Mouse (Mus musculus): ENCODE results near the gene Dnajc19. TPM values are rescaled to one million over a fixed set of nuclear protein-coding genes. Genes with fewer than 3 reads are reported as not detected.
"Not testable (repeated sequence)": the region's sequence is repeated elsewhere in the genome, so short reads cannot be mapped to it uniquely, and the experiment has no call there.

Dnajc19 gene
- polyA plus RNA-seq, 1 experiment from 2014 or later, result 165 TPM

- no peaks in the 10 kb centered on the region for H3K4me1 ChIP-seq (ENCODE audit: control insufficient read depth, insufficient read depth, low read length)
- H3K36me3 ChIP-seq (replicated peaks; ENCODE audit: control insufficient read depth, insufficient read depth, low read depth, low read length), result no peaks in the 10 kb centered on the region
- no peaks in the 10 kb centered on the region for H3K9me3 ChIP-seq (replicated peaks; ENCODE audit: control insufficient read depth, low read length)
- H3K9ac ChIP-seq (replicated peaks; ENCODE audit: low read length), result no peak overlapping the region
- H3K27ac ChIP-seq (replicated peaks; ENCODE audit: low read depth, low read length), result no peak overlapping the region
- H3K27me3 ChIP-seq (ENCODE audit: control insufficient read depth, insufficient read depth, low read length), result no peaks in the 10 kb centered on the region
- H3K4me2 ChIP-seq (ENCODE audit: low read depth, low read length), result no peak overlapping the region
- 17% methylated on average over 9 of the region's 9 CpGs for WGBS
- DNase-seq (ENCODE audit: low spot score) (no peak), ATAC-seq (replicated peaks; ENCODE audit: insufficient number of reproducible peaks, low FRiP score, low TSS enrichment, low read depth) (no peak)
- H3K4me3 ChIP-seq (ENCODE audit: low read depth, low read length), result no peak overlapping the region
Measured at GRCm38 (mm10) chr3:34106421-34106820, 25.3 kb upstream of the Dnajc19 start.

- no peak overlapping the region for H3K4me2 ChIP-seq (ENCODE audit: low read depth, low read length)
- H3K36me3 ChIP-seq (replicated peaks; ENCODE audit: control insufficient read depth, insufficient read depth, low read depth, low read length), result no peaks in the 10 kb centered on the region
Measured at GRCm38 (mm10) chr3:34103902-34104672, 23.0 kb upstream of the Dnajc19 start.

GRCm38 (mm10) chr3:34102891-34103290, 21.8 kb upstream of the Dnajc19 start:
- Histone ChIP-seq H3K9ac (replicated peaks; ENCODE audit: low read length) (no peak overlapping the region), H3K4me2 (ENCODE audit: low read depth, low read length) (no peak overlapping the region), H3K9me3 (replicated peaks; ENCODE audit: control insufficient read depth, low read length) (no peaks in the 10 kb centered on the region), H3K4me3 (ENCODE audit: low read depth, low read length) (no peak overlapping the region), H3K27ac (replicated peaks; ENCODE audit: low read depth, low read length) (no peak overlapping the region), H3K27me3 (ENCODE audit: control insufficient read depth, insufficient read depth, low read length) (no peaks in the 10 kb centered on the region), H3K4me1 (ENCODE audit: control insufficient read depth, insufficient read depth, low read length) (no peaks in the 10 kb centered on the region), H3K36me3 (replicated peaks; ENCODE audit: control insufficient read depth, insufficient read depth, low read depth, low read length) (no peaks in the 10 kb centered on the region)
- 75% methylated on average over 2 of the region's 2 CpGs for WGBS
- ATAC-seq (replicated peaks; ENCODE audit: insufficient number of reproducible peaks, low FRiP score, low TSS enrichment, low read depth) (no peak), DNase-seq (ENCODE audit: low spot score) (no peak)

More at GRCm38 (mm10) chr3:34103902-34104672, 23.0 kb upstream of the Dnajc19 start:
- H3K4me3 ChIP-seq (ENCODE audit: low read depth, low read length), result no peak overlapping the region
- H3K4me1 ChIP-seq (ENCODE audit: control insufficient read depth, insufficient read depth, low read length), result no peaks in the 10 kb centered on the region
- ATAC-seq (replicated peaks; ENCODE audit: insufficient number of reproducible peaks, low FRiP score, low TSS enrichment, low read depth), result no peak
- H3K27me3 ChIP-seq (ENCODE audit: control insufficient read depth, insufficient read depth, low read length), result no peaks in the 10 kb centered on the region
- no peak for DNase-seq (ENCODE audit: low spot score)
- H3K9me3 ChIP-seq (replicated peaks; ENCODE audit: control insufficient read depth, low read length), result no peaks in the 10 kb centered on the region
- no peak overlapping the region for H3K9ac ChIP-seq (replicated peaks; ENCODE audit: low read length)
- H3K27ac ChIP-seq (replicated peaks; ENCODE audit: low read depth, low read length), result no peak overlapping the region
- WGBS, result 37% methylated on average over 7 of the region's 7 CpGs

- ATAC-seq (replicated peaks; ENCODE audit: insufficient number of reproducible peaks, low FRiP score, low TSS enrichment, low read depth) (no peak), DNase-seq (ENCODE audit: low spot score) (no peak)
- no peaks in the 10 kb centered on the region for H3K36me3 ChIP-seq (replicated peaks; ENCODE audit: control insufficient read depth, insufficient read depth, low read depth, low read length)
- H3K27me3 ChIP-seq (ENCODE audit: control insufficient read depth, insufficient read depth, low read length), result no peaks in the 10 kb centered on the region
- H3K9ac ChIP-seq (replicated peaks; ENCODE audit: low read length), result no peak overlapping the region
- H3K4me3 ChIP-seq (ENCODE audit: low read depth, low read length), result no peak overlapping the region
- H3K9me3 ChIP-seq (replicated peaks; ENCODE audit: control insufficient read depth, low read length), result no peaks in the 10 kb centered on the region
- H3K27ac ChIP-seq (replicated peaks; ENCODE audit: low read depth, low read length), result no peak overlapping the region
- no peak overlapping the region for H3K4me2 ChIP-seq (ENCODE audit: low read depth, low read length)
- 78% methylated on average over 5 of the region's 5 CpGs for WGBS
- H3K4me1 ChIP-seq (ENCODE audit: control insufficient read depth, insufficient read depth, low read length), result no peaks in the 10 kb centered on the region
Measured at GRCm38 (mm10) chr3:34083655-34084054, 2.5 kb upstream of the Dnajc19 start.

GRCm38 (mm10) chr3:34081929-34082328, 808 bp upstream of the Dnajc19 start:
- Histone ChIP-seq H3K4me3 (ENCODE audit: low read depth, low read length) (no peak overlapping the region), H3K36me3 (replicated peaks; ENCODE audit: control insufficient read depth, insufficient read depth, low read depth, low read length) (no peaks in the 10 kb centered on the region), H3K9ac (replicated peaks; ENCODE audit: low read length) (no peak overlapping the region), H3K4me1 (ENCODE audit: control insufficient read depth, insufficient read depth, low read length) (no peaks in the 10 kb centered on the region), H3K27me3 (ENCODE audit: control insufficient read depth, insufficient read depth, low read length) (no peaks in the 10 kb centered on the region), H3K4me2 (ENCODE audit: low read depth, low read length) (no peak overlapping the region), H3K9me3 (replicated peaks; ENCODE audit: control insufficient read depth, low read length) (no peaks in the 10 kb centered on the region), H3K27ac (replicated peaks; ENCODE audit: low read depth, low read length) (no peak overlapping the region)
- DNase-seq (ENCODE audit: low spot score), result no peak
- ATAC-seq (replicated peaks; ENCODE audit: insufficient number of reproducible peaks, low FRiP score, low TSS enrichment, low read depth), result no peak
- WGBS, result 92% methylated on average over 3 of the region's 3 CpGs

- H3K27me3 ChIP-seq (ENCODE audit: control insufficient read depth, insufficient read depth, low read length), result no peaks in the 10 kb centered on the region
- H3K9ac ChIP-seq (replicated peaks; ENCODE audit: low read length), result no peak overlapping the region
- no peaks in the 10 kb centered on the region; the same call in 1 of the 2 replicates for H3K36me3 ChIP-seq (replicated peaks; ENCODE audit: control insufficient read depth, insufficient read depth, low read depth, low read length)
- H3K4me1 ChIP-seq (ENCODE audit: control insufficient read depth, insufficient read depth, low read length), result no peaks in the 10 kb centered on the region
- no peak overlapping the region for H3K27ac ChIP-seq (replicated peaks; ENCODE audit: low read depth, low read length)
- 83% methylated on average over 6 of the region's 6 CpGs for WGBS
- ATAC-seq (replicated peaks; ENCODE audit: insufficient number of reproducible peaks, low FRiP score, low TSS enrichment, low read depth) (no peak), DNase-seq (ENCODE audit: low spot score) (no peak)
- H3K4me3 ChIP-seq (ENCODE audit: low read depth, low read length), result no peak overlapping the region
- H3K4me2 ChIP-seq (ENCODE audit: low read depth, low read length), result no peak overlapping the region
- no peaks in the 10 kb centered on the region for H3K9me3 ChIP-seq (replicated peaks; ENCODE audit: control insufficient read depth, low read length)
Measured at GRCm38 (mm10) chr3:34076058-34076759, 4.9 kb downstream of the Dnajc19 start.

- Histone ChIP-seq H3K27me3 (ENCODE audit: control insufficient read depth, insufficient read depth, low read length) (no peaks in the 10 kb centered on the region), H3K9ac (replicated peaks; ENCODE audit: low read length) (no peak overlapping the region), H3K36me3 (replicated peaks; ENCODE audit: control insufficient read depth, insufficient read depth, low read depth, low read length) (no peaks in the 10 kb centered on the region; the same call in 1 of the 2 replicates), H3K9me3 (replicated peaks; ENCODE audit: control insufficient read depth, low read length) (no peaks in the 10 kb centered on the region), H3K4me1 (ENCODE audit: control insufficient read depth, insufficient read depth, low read length) (no peaks in the 10 kb centered on the region), H3K4me3 (ENCODE audit: low read depth, low read length) (no peak overlapping the region), H3K27ac (replicated peaks; ENCODE audit: low read depth, low read length) (no peak overlapping the region), H3K4me2 (ENCODE audit: low read depth, low read length) (no peak overlapping the region)
- ATAC-seq (replicated peaks; ENCODE audit: insufficient number of reproducible peaks, low FRiP score, low TSS enrichment, low read depth) (no peak), DNase-seq (ENCODE audit: low spot score) (no peak)
- 93% methylated on average over 6 of the region's 6 CpGs for WGBS
Measured at GRCm38 (mm10) chr3:34072726-34073125, 8.4 kb downstream of the Dnajc19 start.

GRCm38 (mm10) chr3:34068943-34069342, 12.2 kb downstream of the Dnajc19 start:
- not testable (repeated sequence) for H3K9me3 ChIP-seq (replicated peaks; ENCODE audit: control insufficient read depth, low read length); H3K4me2 ChIP-seq (ENCODE audit: low read depth, low read length); H3K4me3 ChIP-seq (ENCODE audit: low read depth, low read length); H3K27me3 ChIP-seq (ENCODE audit: control insufficient read depth, insufficient read depth, low read length); H3K4me1 ChIP-seq (ENCODE audit: control insufficient read depth, insufficient read depth, low read length); H3K27ac ChIP-seq (replicated peaks; ENCODE audit: low read depth, low read length); H3K36me3 ChIP-seq (replicated peaks; ENCODE audit: control insufficient read depth, insufficient read depth, low read depth, low read length); ATAC-seq (replicated peaks; ENCODE audit: insufficient number of reproducible peaks, low FRiP score, low TSS enrichment, low read depth); DNase-seq (ENCODE audit: low spot score); H3K9ac ChIP-seq (replicated peaks; ENCODE audit: low read length)
- WGBS, result 94% methylated on average over 7 of the region's 7 CpGs

Data from embryonic facial prominence, embryonic 11.5 days (tissue).